Mouse (Mus musculus) c-Kit-negative CD71-positive TER-119-positive erythroid progenitor cells, embryonic 14.5 days (primary cell): ENCODE measurements around the gene Dcaf7.
"Not testable (repeated sequence)": the region's sequence is repeated elsewhere in the genome, so short reads cannot be mapped to it uniquely, and the experiment has no call there.

Experiments used
- DNase-seq: peaks from one replicate; pipeline ENCODE4 v3.0.0-alpha.2; 2013; ENCODE audit warnings: low read depth, low spot score

Gene Dcaf7

GRCm38 (mm10) chr11:106036548-106037417 is at the start of gene Dcaf7:
Dcaf7 (plus strand) TSS chr11:106036872.
- DNase-seq, result peak; percentile 99

DNA sequence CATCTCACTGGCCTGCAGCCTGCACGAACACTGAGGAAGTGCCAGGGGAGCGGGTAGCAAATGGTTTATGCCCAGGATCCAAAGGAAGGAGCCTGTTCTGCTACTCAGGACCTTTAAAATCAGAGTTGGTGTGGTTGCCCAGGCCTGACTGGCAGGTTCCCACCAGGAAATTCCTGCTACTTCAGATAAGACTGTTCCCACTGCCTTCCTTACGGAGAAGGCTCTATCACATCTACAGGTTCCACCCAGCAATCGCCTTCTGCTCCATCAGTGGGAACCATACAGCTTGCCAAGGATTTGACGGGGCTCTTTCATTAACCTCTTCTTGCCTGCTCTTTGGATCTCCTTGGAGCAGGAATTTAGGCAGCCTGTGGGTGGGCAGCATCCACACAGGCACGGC is 49.2 kb upstream of the Dcaf7 start:
- no peak for DNase-seq

DNA sequence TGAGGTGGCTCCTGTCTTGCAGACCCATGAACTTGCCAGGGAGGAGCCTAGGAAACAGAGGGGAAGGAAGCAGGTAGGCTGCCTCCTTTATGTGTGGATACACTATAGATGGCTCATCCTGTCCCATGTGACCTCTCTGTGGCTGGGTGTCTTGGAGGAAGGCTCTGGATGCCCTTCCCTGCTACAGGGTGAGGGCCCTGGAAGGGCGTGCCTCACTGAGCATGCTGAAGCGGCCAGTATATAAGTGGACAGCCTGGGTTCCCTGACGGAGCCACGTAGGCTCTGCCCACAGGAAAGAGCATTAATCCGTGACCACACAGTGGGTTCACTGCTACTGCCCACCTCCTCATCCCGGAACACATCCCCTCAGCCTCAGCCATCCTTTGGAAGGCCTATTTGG is 47.2 kb upstream of the Dcaf7 start:
- DNase-seq, result no peak

DNA sequence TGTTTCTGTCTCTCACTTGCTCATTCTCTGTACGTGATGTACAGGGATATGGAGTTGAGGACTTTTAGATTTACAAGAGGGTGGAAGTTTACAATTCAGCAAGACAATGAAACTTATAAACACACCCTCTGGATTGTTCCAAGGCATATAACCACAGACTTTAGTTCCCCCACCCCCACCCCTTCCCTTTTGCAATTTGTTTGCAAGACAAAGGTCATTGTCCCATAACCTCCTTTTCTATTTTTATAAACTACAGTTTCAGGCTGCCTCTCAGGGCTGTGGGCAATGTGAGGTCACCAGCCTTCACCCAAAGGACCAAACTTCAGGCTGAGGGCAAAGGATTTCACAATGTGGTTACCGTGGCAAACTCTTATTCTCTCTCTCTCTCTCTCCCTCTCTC is 46.4 kb upstream of the Dcaf7 start:
- no peak for DNase-seq

DNA sequence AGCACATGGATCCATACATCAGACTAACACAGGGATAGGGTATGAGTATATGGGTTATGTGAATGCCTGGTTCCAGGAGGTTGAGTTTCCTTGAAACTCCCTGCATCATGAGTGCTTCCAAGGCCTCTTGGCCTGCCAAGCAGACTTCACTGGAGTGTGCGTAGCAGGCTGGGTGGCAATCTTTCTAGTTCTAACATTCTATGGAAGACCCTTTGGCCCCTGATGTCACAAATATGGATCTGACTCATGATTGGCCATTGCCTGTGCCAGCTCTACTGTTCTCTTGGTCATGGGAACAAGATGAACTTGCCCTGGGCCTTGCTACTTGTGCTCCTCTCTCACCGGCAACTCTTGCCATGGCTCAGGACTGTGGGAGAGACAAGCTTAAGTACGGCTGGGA is 42.3 kb upstream of the Dcaf7 start, which contains the start of gene Ace3:
TSS of gene Ace3 (plus strand) at position 301 of the 400 bp plus-strand sequence.
- no peak for DNase-seq

DNA sequence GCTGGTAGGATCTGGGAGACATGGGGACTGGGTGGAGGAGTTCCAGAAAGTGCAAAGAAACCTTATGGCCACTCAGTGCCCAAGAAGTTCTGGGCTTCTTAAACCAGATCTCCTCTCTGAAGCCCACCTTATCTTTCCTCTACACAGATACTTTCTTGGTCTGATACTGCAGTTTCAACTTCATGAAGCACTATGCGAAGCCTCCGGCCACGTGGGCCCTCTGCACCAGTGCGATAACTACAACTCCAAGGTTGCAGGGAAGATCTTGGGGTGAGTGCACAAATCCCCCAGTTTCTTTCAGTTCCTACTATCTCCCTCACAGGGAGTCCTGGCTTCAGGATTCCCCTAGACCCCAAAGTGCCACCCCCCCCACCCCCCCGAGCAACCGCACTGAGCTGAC is 36.6 kb upstream of the Dcaf7 start:
- no peak for DNase-seq

DNA sequence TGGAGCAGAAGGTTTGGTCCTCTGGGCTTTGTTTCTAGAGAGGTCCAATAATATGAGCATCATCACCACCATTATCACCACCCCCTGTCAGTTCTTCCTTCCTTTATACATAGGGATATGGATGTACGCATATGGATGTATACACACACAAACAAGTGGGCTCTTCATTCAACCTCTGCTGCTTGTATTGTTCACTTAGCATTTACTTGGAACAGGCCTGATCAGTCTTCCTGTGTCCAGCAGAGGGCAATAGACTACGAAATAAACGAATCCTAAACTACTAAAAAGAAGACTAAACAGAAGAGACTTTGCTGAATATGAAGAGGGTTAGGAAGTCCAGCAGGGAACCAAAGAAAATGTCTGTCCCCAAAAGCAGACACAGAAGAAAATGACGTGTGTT is 35.0 kb upstream of the Dcaf7 start:
- no peak for DNase-seq

DNA sequence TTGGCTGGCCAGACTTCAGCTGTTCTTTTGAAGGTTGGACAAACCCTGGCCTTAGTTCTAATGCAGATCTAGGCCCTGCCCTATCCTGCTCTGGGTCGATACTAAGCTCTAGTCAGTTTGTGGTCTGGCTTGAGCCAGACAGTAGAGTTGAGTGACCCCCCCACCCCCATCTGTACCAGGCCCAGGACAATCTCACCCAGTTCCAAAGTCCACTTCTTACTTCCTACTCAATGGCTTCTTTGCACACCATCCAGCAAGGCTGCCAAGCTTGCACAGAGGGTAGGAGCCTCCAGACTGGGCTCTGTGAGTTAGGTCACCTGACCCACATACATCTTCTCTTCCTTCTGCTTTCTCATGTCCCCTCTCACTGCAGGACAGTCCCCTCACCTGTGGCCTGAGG is 32.1 kb upstream of the Dcaf7 start:
- DNase-seq, result no peak

- no peak for DNase-seq
Measured at GRCm38 (mm10) chr11:106005970-106006369, 30.7 kb upstream of the Dcaf7 start.

- no peak for DNase-seq
Measured at GRCm38 (mm10) chr11:106007821-106008220, 28.9 kb upstream of the Dcaf7 start, which contains the start of gene Kcnh6. Kcnh6 (plus strand) TSS chr11:106008124.

DNA sequence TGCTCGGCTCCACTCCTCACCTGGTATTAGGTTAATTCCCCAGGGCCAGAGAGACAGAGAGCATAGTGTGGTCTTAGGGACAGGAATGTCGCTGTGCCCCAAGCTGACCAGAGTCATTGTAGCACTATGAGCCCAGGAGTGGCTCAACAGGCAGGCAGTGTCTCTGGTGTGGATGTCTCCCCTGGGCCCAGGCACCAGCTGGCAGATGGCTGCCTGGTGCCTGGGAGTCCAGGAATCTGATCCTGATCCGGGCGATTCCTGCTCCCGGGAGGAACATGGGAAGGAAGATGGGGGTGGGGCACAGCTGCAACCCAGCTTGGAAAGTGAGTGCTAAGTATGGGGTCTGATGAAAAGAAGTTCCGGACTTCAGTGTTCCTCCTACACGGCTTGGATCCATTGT is 24.0 kb upstream of the Dcaf7 start:
- no peak for DNase-seq

DNA sequence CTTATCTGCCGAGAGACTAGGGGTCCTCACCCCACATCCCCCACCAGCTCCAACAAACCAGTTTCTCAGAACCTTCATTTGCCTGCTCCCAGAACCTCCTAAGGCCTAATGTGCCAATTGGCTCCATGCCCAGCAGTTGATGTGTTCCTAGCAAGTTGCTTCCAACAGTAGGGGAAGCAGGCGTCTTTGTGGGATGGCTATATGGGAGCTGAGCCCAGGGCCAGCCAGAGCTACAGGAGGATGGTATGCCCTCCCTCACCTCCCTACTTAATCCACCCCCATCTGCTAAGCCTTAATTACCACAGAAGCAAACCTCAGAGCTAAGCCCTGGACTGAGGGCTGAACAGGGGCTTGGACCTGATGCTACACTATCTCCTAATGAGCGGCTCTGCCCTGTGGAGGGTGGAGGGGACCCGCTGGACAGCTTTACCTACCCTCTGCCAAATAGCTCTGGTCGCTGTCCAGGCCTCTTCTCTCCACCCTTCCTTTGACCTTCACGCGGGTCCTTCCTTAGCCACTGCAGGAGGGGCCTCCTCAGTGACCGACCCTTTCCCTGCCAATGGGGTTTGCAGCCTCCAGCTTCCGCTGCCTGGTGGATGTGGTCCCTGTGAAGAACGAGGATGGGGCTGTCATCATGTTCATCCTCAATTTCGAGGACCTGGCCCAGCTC is 23.0 kb upstream of the Dcaf7 start:
- no peak for DNase-seq

- no peak for DNase-seq
Measured at GRCm38 (mm10) chr11:106016440-106016839, 20.2 kb upstream of the Dcaf7 start.

DNA sequence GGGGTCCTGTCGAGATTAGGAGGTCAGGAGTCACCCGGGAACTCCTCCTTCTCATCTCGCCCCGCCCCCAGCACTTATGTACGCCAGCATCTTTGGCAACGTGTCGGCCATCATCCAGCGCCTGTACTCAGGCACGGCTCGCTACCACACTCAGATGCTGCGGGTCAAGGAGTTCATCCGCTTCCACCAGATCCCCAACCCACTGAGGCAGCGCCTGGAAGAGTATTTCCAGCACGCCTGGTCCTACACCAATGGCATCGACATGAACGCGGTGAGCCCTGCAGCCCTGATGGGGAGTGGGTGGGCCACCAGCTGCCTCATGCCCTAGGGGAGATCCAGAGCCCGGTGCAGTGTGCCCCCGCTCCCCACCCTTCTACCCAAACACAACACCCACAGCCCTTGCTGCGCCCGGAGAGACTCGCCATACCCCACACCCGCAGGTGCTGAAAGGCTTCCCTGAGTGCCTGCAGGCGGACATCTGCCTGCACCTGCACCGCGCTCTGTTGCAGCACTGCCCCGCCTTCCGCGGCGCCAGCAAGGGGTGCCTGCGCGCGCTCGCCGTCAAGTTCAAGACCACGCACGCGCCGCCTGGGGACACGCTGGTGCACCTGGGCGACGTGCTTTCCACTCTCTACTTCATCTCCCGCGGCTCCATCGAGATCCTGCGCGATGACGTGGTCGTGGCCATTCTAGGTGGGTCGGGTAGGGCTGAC is 16.5 kb upstream of the Dcaf7 start:
- no peak for DNase-seq

DNA sequence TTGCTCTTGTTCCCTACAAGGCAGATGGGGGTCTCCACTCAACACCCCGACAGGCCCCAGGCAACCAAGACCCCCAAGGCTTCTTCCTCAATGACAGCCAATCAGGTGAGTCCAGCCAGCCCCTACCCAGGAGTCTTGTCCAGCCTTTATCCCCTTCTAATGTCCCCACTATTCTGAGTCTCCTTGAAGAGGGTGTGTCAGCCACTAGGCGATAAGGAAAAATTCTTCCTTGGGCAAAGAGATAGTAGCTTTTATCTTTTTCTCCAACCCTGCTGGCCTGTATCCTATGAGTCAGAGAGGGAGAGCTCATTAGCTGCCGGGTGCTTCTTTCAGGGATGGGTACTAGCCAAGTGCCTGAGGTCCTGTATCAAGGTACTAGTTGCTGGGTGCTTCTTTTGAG is 10.9 kb upstream of the Dcaf7 start:
- no peak for DNase-seq

DNA sequence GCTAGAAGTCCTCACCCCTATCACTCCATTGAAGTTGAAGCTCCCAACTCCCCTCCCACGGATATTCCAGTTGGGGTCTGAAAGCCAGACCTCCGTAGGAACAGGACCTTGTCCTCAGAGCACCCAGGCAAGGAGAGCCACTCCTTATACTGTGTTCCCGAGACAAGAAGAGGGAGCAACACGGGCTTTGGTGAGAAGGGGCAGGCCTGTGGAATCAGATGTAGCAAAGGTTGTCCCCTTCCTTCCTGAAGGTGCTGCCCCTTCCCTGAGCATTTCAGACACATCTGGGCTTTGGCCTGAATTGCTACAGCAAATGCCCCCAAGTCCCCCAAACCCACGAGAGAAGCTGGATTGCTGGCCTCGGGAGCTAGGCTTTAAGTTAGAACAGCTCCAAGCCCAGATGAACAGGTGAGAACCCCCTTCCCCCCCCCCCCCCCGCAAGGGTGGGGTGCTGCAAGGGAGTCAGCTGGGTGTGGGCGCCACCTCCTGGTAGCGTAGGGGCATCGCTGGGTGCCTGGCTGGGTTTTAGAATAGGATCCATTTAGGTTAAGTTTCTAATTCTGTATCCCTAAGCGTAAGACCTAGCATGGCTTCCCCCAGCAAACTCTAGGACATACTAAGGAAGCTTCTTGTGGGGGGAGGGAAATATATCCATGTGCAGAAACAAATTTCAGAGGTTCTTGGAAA is 10.1 kb upstream of the Dcaf7 start:
- DNase-seq, result no peak

DNA sequence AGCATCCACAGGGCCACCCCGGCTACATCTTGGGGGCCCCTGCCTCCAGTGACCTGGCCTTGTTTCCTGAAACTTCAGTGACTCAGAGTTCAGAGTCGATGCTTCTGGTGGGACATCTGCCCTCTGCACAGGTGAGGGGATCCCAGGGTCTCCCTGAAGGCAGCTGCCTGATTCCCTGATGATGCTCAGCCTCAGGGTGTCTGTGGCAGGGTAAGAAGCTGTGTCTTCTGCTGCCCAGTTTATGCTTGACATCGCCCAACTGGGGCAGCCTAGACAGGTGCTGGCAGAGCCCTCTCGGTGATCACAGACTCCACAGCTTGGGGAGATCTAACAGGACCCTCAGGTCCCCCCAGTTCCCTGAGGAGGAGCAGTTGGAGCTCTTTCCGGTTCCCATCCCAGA is 9.1 kb upstream of the Dcaf7 start:
- DNase-seq, result no peak

- not testable (repeated sequence) for DNase-seq
Measured at GRCm38 (mm10) chr11:106032074-106032473, 4.6 kb upstream of the Dcaf7 start.

DNA sequence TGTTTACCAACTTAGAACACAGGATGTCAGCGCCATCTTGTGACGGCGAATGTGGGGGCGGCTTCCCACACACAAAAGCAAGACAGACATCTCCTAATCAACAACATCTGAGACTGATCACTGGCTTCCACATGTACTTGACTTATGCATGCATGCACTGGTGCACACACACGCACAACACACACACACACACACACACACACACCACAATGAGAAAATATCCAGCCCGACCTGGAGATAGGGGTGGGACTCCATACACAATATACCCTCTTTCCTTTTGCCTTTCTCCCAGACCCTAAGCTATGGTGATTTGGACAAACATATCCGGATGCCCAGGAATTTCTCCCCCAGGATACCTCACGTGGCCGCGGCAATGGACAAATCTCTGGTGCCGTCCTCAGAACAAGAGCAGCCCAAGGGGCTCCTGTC is 3.2 kb upstream of the Dcaf7 start:
- no peak for DNase-seq

GRCm38 (mm10) chr11:106034986-106035385 is 1.7 kb upstream of the Dcaf7 start:
- DNase-seq, result no peak

DNA sequence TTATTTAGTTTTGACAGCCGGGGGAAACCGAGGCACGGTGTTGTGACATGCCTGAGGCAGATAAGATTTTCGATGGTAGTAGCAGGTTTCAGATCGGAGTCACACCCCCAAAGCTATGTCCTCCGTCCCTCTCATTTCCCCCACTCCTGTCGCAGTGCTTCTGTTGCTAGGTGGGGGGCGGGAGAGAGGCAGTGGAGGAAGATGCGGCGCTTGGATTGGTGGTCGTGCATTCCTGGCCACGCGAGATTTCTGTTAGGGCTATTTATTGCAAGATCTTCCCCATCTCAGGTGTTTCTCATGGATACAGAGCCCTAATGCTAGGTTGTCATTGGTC is 713 bp downstream of the Dcaf7 start:
- DNase-seq, result peak; percentile 9

- no peak for DNase-seq
Measured at GRCm38 (mm10) chr11:106044349-106044748, 7.7 kb downstream of the Dcaf7 start.
